Mouse (Mus musculus): ENCODE results near the gene Slc22a6. TPM values are rescaled to one million over a fixed set of nuclear protein-coding genes. Genes with fewer than 3 reads are reported as not detected.

Slc22a6 gene
- polyA plus RNA-seq, 1 experiment from 2014 or later: not detected

DNA sequence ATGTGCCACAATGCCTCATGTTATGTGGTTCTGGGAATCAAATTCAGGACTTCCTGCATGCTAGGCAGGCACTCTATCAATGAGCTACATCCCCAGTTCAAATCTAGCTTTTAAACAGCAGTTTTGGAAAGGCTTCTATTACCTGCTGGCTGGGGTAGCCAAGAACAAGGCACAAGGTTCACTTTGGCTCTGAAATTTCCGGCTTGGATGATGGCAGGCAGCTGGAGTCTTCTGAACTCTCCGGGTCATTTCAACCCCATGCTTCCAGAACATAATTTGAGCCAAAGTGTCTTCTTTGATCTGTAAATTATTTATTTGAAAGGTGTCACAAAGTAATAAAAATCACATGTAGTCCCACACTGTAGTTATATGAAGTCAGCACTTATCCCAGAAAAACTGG is 4.7 kb upstream of the Slc22a6 start:
- no peak for ATAC-seq
- no peak for TF ChIP-seq EP300 (IDR thresholded peaks at IDR 0.05; ENCODE audit: low read depth)
- TF ChIP-seq CTCF (IDR thresholded peaks at IDR 0.05; ENCODE audit: low read depth): no peak
- Histone ChIP-seq H3K27me3 (ENCODE audit: insufficient read depth, low read length) (no peaks in the 10 kb centered on the region), H3K4me1 (ENCODE audit: insufficient read depth) (no peaks in the 10 kb centered on the region), H3K9ac (replicated peaks) (no peak overlapping the region), H3K4me2 (ENCODE audit: low read depth, low read length) (no peak overlapping the region), H3K27ac (ENCODE audit: low read depth) (no peak overlapping the region), H3K9me3 (ENCODE audit: low read length) (no peaks in the 10 kb centered on the region), H3K36me3 (replicated peaks; ENCODE audit: insufficient read depth, low read length) (no peaks in the 10 kb centered on the region), H3K4me3 (ENCODE audit: low read depth, low read length) (no peak overlapping the region)
- WGBS (ENCODE audit: insufficient replicate concordance): 77% methylated on average over 2 of the region's 2 CpGs
- no peak for DNase-seq

DNA sequence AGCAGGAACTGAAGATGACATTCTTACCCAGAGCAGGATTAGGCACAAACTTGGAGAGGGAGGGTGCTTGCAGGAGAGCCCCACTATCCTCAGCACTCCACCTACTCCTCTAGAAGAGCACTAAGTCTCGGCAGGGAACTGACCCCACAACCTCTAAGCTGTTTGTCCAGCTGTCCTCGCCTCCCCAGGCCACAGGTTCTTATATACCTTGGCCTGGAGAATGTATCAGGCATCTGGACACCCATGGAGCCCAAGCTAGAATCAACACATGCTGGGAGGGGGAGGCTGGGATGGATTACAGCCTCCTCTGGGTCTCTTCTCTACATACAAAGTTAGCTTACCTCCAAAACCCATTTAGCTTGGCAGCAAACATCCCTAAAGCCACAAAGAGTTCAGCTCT is 3.5 kb upstream of the Slc22a6 start:
- H3K36me3 ChIP-seq (replicated peaks; ENCODE audit: insufficient read depth, low read length): no peaks in the 10 kb centered on the region
- no peak for ATAC-seq
- TF ChIP-seq EP300 (IDR thresholded peaks at IDR 0.05; ENCODE audit: low read depth) (no peak), CTCF (IDR thresholded peaks at IDR 0.05; ENCODE audit: low read depth) (no peak)

DNA sequence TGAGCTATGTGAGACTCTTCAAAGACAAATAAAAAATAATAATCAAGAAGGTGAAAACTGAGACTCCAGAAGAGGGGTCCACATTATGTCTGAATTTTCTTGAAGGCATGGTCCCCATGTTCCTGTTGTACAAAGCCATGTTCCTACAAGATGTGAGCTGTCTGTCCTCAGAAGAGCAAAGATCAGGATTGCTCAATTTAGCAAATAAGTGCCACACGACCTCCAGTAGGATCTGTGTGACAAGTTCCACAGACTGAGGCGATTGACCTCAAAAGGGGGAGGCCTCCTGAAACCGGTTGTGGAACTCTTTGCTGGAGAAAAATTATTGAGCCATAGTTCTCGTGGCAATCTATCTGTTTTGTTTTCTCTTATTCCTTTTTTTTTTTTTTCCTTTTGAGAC is 1.5 kb upstream of the Slc22a6 start:
- DNase-seq (no peak), ATAC-seq (peak; percentile 66; the same call in 1 of the 2 replicates)
- Histone ChIP-seq H3K4me1 (ENCODE audit: insufficient read depth) (no peaks in the 10 kb centered on the region), H3K9me3 (ENCODE audit: low read length) (no peaks in the 10 kb centered on the region), H3K36me3 (replicated peaks; ENCODE audit: insufficient read depth, low read length) (no peaks in the 10 kb centered on the region), H3K4me2 (ENCODE audit: low read depth, low read length) (no peak overlapping the region), H3K4me3 (ENCODE audit: low read depth, low read length) (no peak overlapping the region), H3K27ac (ENCODE audit: low read depth) (no peak overlapping the region), H3K9ac (replicated peaks) (no peak overlapping the region), H3K27me3 (ENCODE audit: insufficient read depth, low read length) (no peaks in the 10 kb centered on the region)
- 32% methylated on average over 4 of the region's 4 CpGs for WGBS (ENCODE audit: insufficient replicate concordance)
- TF ChIP-seq CTCF (IDR thresholded peaks at IDR 0.05; ENCODE audit: low read depth) (no peak), EP300 (IDR thresholded peaks at IDR 0.05; ENCODE audit: low read depth) (no peak)

More for the DNA sequence above, 3.5 kb upstream of the Slc22a6 start:
- H3K4me1 ChIP-seq (ENCODE audit: insufficient read depth): no peaks in the 10 kb centered on the region
- 44% methylated on average over 2 of the region's 2 CpGs for WGBS (ENCODE audit: insufficient replicate concordance)
- no peaks in the 10 kb centered on the region for H3K9me3 ChIP-seq (ENCODE audit: low read length)
- no peak overlapping the region for H3K4me3 ChIP-seq (ENCODE audit: low read depth, low read length)
- no peak overlapping the region for H3K27ac ChIP-seq (ENCODE audit: low read depth)
- H3K4me2 ChIP-seq (ENCODE audit: low read depth, low read length): no peak overlapping the region
- no peaks in the 10 kb centered on the region for H3K27me3 ChIP-seq (ENCODE audit: insufficient read depth, low read length)
- no peak overlapping the region for H3K9ac ChIP-seq (replicated peaks)
- no peak for DNase-seq

DNA sequence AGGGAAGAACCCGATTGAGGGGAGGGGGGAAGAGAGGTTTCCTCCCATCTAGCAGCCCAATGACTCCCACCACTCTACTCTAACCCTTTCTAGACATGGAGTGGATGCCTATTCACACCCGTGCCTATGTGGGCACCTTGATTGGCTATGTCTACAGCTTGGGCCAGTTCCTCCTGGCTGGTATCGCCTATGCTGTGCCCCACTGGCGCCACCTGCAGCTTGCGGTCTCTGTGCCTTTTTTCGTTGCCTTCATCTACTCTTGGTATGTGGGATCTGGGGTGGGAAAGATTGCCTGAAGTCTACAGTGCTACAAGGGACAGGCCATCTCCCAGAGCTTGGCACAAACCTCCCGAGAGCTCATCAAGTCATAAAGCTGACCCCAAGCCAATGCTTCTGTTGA is 3.3 kb downstream of the Slc22a6 start:
- no peak overlapping the region for H3K9ac ChIP-seq (replicated peaks)
- no peak for ATAC-seq
- H3K4me1 ChIP-seq (ENCODE audit: insufficient read depth): no peaks in the 10 kb centered on the region
- no peak overlapping the region for H3K4me3 ChIP-seq (ENCODE audit: low read depth, low read length)
- no peaks in the 10 kb centered on the region for H3K27me3 ChIP-seq (ENCODE audit: insufficient read depth, low read length)
- 89% methylated on average over 7 of the region's 7 CpGs for WGBS (ENCODE audit: insufficient replicate concordance)
- H3K9me3 ChIP-seq (ENCODE audit: low read length): no peaks in the 10 kb centered on the region
- DNase-seq: no peak
- H3K4me2 ChIP-seq (ENCODE audit: low read depth, low read length): no peak overlapping the region
- H3K27ac ChIP-seq (ENCODE audit: low read depth): no peak overlapping the region
- no peaks in the 10 kb centered on the region for H3K36me3 ChIP-seq (replicated peaks; ENCODE audit: insufficient read depth, low read length)
- TF ChIP-seq CTCF (IDR thresholded peaks at IDR 0.05; ENCODE audit: low read depth) (peak; percentile 48), EP300 (IDR thresholded peaks at IDR 0.05; ENCODE audit: low read depth) (no peak)

DNA sequence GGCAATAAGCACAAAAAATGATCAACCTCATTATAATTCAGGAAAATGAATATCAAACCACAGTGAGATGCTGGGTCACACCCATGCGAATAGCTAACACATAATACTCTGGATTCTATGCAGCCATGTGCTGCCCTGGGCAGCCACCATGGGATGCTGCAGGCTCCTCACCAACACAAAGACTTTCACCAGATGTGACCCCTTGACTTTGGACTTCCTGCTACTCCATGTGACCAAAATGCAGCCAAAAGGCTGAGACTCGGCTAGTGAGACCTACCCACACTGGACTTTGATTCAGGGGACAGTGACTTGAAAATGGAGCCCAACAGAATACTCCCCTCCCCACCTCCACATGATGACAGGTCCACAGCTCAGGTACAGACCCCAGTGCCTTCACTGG is 12.4 kb downstream of the Slc22a6 start:
- Histone ChIP-seq H3K9me3 (ENCODE audit: low read length) (no peaks in the 10 kb centered on the region), H3K27me3 (ENCODE audit: insufficient read depth, low read length) (no peaks in the 10 kb centered on the region), H3K27ac (ENCODE audit: low read depth) (no peak overlapping the region), H3K4me2 (ENCODE audit: low read depth, low read length) (no peak overlapping the region), H3K36me3 (replicated peaks; ENCODE audit: insufficient read depth, low read length) (no peaks in the 10 kb centered on the region), H3K4me3 (ENCODE audit: low read depth, low read length) (no peak overlapping the region), H3K9ac (replicated peaks) (no peak overlapping the region), H3K4me1 (ENCODE audit: insufficient read depth) (peaks cover 4% of the 10 kb centered on the region; the same call in 1 of the 2 replicates)
- WGBS (ENCODE audit: insufficient replicate concordance): 58% methylated on average over 2 of the region's 2 CpGs
- ATAC-seq: peak; percentile 87
- no peak for DNase-seq
- TF ChIP-seq CTCF (IDR thresholded peaks at IDR 0.05; ENCODE audit: low read depth) (no peak), EP300 (IDR thresholded peaks at IDR 0.05; ENCODE audit: low read depth) (no peak)

DNA sequence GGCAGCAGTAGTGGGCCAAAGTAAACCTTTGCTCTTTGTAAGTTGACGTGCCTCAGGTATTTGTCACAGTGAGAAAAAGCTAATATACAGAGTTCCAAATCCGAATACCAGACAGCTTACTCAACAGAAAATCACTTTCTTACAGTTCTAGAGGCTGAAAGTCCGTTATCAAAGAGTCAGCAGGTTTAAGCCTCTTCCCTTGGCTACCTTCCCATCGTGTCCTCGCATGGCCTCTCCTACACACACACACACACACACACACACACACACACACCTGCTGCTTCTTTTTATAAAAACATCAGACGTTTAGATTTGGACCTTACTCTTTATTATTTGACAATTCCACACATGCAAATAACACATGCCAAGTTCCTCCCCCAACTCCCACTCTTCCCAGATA is 13.0 kb downstream of the Slc22a6 start:
- no peak for TF ChIP-seq EP300 (IDR thresholded peaks at IDR 0.05; ENCODE audit: low read depth)
- TF ChIP-seq CTCF (IDR thresholded peaks at IDR 0.05; ENCODE audit: low read depth): no peak
- DNase-seq: no peak
- no peak overlapping the region for H3K4me2 ChIP-seq (ENCODE audit: low read depth, low read length)
- no peak overlapping the region for H3K27ac ChIP-seq (ENCODE audit: low read depth)
- WGBS (ENCODE audit: insufficient replicate concordance): 52% methylated on average over 6 of the region's 6 CpGs
- peaks cover 4% of the 10 kb centered on the region; the same call in 1 of the 2 replicates for H3K4me1 ChIP-seq (ENCODE audit: insufficient read depth)
- no peak overlapping the region for H3K4me3 ChIP-seq (ENCODE audit: low read depth, low read length)
- H3K9ac ChIP-seq (replicated peaks): no peak overlapping the region
- peak; percentile 49; the same call in 1 of the 2 replicates for ATAC-seq
- H3K36me3 ChIP-seq (replicated peaks; ENCODE audit: insufficient read depth, low read length): no peaks in the 10 kb centered on the region
- H3K27me3 ChIP-seq (ENCODE audit: insufficient read depth, low read length): no peaks in the 10 kb centered on the region
- no peaks in the 10 kb centered on the region for H3K9me3 ChIP-seq (ENCODE audit: low read length)

DNA sequence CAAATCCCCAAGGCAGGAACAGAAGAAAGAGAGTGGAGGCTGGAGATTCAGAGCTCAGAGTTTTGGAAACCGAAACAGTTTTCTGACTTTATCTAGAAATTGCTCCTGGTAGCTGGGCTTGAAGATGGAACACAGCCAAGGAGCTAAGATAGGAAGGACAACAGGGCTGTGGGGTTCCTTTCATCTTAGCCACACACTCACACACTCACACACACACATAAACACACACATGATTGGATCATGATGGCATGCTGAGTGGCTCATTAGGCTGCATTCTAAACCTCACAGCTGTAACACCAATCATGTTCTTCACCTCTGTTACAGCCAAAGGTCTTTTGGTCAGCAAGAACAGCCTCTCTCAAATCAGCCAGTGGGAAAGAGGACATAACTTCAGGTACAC is 14.2 kb downstream of the Slc22a6 start:
- 74% methylated on average over 1 of the region's 1 CpGs for WGBS (ENCODE audit: insufficient replicate concordance)
- no peak for TF ChIP-seq EP300 (IDR thresholded peaks at IDR 0.05; ENCODE audit: low read depth)
- no peak for TF ChIP-seq CTCF (IDR thresholded peaks at IDR 0.05; ENCODE audit: low read depth)
- Histone ChIP-seq H3K36me3 (replicated peaks; ENCODE audit: insufficient read depth, low read length) (no peaks in the 10 kb centered on the region), H3K27me3 (ENCODE audit: insufficient read depth, low read length) (no peaks in the 10 kb centered on the region), H3K4me3 (ENCODE audit: low read depth, low read length) (no peak overlapping the region), H3K4me2 (ENCODE audit: low read depth, low read length) (no peak overlapping the region), H3K9ac (replicated peaks) (no peak overlapping the region), H3K4me1 (ENCODE audit: insufficient read depth) (peaks cover 4% of the 10 kb centered on the region; the same call in 1 of the 2 replicates), H3K9me3 (ENCODE audit: low read length) (no peaks in the 10 kb centered on the region), H3K27ac (ENCODE audit: low read depth) (no peak overlapping the region)
- DNase-seq (no peak), ATAC-seq (no peak)
